Mouse (Mus musculus): ENCODE measurements around the gene Cox17. TPM values are rescaled to one million over a fixed set of nuclear protein-coding genes. Genes with fewer than 3 reads are reported as not detected.
"Not testable (repeated sequence)": the region's sequence is repeated elsewhere in the genome, so short reads cannot be mapped to it uniquely, and the experiment has no call there.

Gene Cox17
- polyA plus RNA-seq, 1 experiment from 2014 or later = 66.0 TPM

GRCm38 (mm10) chr16:38318492-38318891 is 28.3 kb upstream of the Cox17 start:
- Histone ChIP-seq H3K4me1 (ENCODE audit: control insufficient read depth, insufficient read depth, low read length) (no peaks in the 10 kb centered on the region), H3K27me3 (ENCODE audit: control insufficient read depth, insufficient read depth, low read depth, low read length) (no peaks in the 10 kb centered on the region), H3K36me3 (ENCODE audit: control insufficient read depth, insufficient read depth, low read length) (no peaks in the 10 kb centered on the region), H3K4me2 (ENCODE audit: low read length) (no peak overlapping the region), H3K27ac (ENCODE audit: low read length) (no peak overlapping the region), H3K4me3 (ENCODE audit: low read depth, low read length) (no peak overlapping the region), H3K9ac (ENCODE audit: low read depth, low read length) (no peak overlapping the region), H3K9me3 (replicated peaks; ENCODE audit: control insufficient read depth, low read length, poor library complexity, severe bottlenecking) (no peaks in the 10 kb centered on the region)
- no peak for ATAC-seq
- WGBS = 78% methylated on average over 9 of the region's 9 CpGs

- no peak for ATAC-seq
- Histone ChIP-seq H3K9ac (ENCODE audit: low read depth, low read length) (no peak overlapping the region), H3K27ac (ENCODE audit: low read length) (no peak overlapping the region), H3K4me2 (ENCODE audit: low read length) (no peak overlapping the region), H3K4me3 (ENCODE audit: low read depth, low read length) (no peak overlapping the region), H3K9me3 (replicated peaks; ENCODE audit: control insufficient read depth, low read length, poor library complexity, severe bottlenecking) (no peaks in the 10 kb centered on the region), H3K4me1 (ENCODE audit: control insufficient read depth, insufficient read depth, low read length) (no peaks in the 10 kb centered on the region), H3K27me3 (ENCODE audit: control insufficient read depth, insufficient read depth, low read depth, low read length) (no peaks in the 10 kb centered on the region), H3K36me3 (ENCODE audit: control insufficient read depth, insufficient read depth, low read length) (no peaks in the 10 kb centered on the region)
- WGBS = 97% methylated on average over 4 of the region's 4 CpGs
These were observed 27.7 kb upstream of the Cox17 start for GRCm38 (mm10) chr16:38319087-38319486.

DNA sequence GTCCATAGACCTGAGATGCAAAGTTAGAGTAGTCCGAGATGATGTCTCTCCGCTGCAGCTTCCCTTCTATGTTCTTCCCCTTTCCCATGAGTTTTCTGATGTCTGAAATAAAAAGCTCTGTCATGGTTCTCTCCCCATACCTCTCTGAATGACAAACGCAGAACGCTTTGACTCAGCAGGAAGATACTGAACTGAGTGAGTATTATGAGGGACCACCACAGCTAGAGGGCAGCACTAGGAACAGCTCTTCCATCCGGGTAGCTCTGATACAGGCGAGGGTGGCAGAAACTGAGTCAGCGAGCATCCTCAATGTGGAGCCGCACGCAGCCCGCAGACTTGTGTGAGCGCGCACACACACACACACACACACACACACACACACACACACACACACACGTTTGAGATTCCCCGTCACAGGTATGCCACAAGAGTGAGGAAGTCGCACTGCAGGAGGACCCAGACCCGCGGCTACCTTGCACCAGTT is 25.3 kb upstream of the Cox17 start:
- no peak overlapping the region for H3K27ac ChIP-seq (ENCODE audit: low read length)
- 27% methylated on average over 17 of the region's 17 CpGs for WGBS
- no peaks in the 10 kb centered on the region for H3K27me3 ChIP-seq (ENCODE audit: control insufficient read depth, insufficient read depth, low read depth, low read length)
- no peaks in the 10 kb centered on the region for H3K4me1 ChIP-seq (ENCODE audit: control insufficient read depth, insufficient read depth, low read length)
- H3K9ac ChIP-seq (ENCODE audit: low read depth, low read length) = 0 out of 2 replicates have a peak overlapping the region, but pooled peaks have one; percentile 41
- no peaks in the 10 kb centered on the region for H3K36me3 ChIP-seq (ENCODE audit: control insufficient read depth, insufficient read depth, low read length)
- peak; percentile 88 for ATAC-seq
- peak overlapping the region; percentile 22 for H3K4me3 ChIP-seq (ENCODE audit: low read depth, low read length)
- H3K9me3 ChIP-seq (replicated peaks; ENCODE audit: control insufficient read depth, low read length, poor library complexity, severe bottlenecking) = no peaks in the 10 kb centered on the region
- peak overlapping the region; percentile 49 for H3K4me2 ChIP-seq (ENCODE audit: low read length)

DNA sequence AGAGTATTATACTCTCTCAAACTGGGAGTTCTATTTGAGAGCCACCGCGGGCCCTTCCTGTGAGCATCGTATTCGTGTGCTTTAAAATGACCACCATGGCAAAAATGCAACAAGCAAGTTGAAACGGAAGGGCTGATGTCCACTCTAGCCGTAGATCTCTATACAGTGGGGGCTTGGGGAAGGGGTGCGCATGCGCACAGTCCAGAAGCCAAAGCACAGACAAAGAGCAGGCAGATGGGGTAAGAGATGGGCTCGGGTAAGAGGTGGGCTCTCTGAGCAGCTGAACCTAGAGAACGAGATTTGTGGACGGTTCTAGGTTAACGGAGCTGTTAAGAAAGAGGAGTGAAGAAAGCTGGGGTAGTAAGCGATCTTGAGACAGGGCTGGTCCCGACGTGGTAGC is 22.5 kb upstream of the Cox17 start:
- no peak overlapping the region for H3K4me2 ChIP-seq (ENCODE audit: low read length)
- H3K27me3 ChIP-seq (ENCODE audit: control insufficient read depth, insufficient read depth, low read depth, low read length) = no peaks in the 10 kb centered on the region
- 92% methylated on average over 15 of the region's 15 CpGs for WGBS
- H3K4me3 ChIP-seq (ENCODE audit: low read depth, low read length) = no peak overlapping the region
- no peak overlapping the region for H3K27ac ChIP-seq (ENCODE audit: low read length)
- no peaks in the 10 kb centered on the region for H3K36me3 ChIP-seq (ENCODE audit: control insufficient read depth, insufficient read depth, low read length)
- no peak for ATAC-seq
- no peaks in the 10 kb centered on the region for H3K4me1 ChIP-seq (ENCODE audit: control insufficient read depth, insufficient read depth, low read length)
- no peaks in the 10 kb centered on the region for H3K9me3 ChIP-seq (replicated peaks; ENCODE audit: control insufficient read depth, low read length, poor library complexity, severe bottlenecking)
- H3K9ac ChIP-seq (ENCODE audit: low read depth, low read length) = no peak overlapping the region

- H3K27me3 ChIP-seq (ENCODE audit: control insufficient read depth, insufficient read depth, low read depth, low read length) = no peaks in the 10 kb centered on the region
- no peak overlapping the region for H3K9ac ChIP-seq (ENCODE audit: low read depth, low read length)
- H3K4me1 ChIP-seq (ENCODE audit: control insufficient read depth, insufficient read depth, low read length) = no peaks in the 10 kb centered on the region
- 77% methylated on average over 11 of the region's 11 CpGs for WGBS
- no peak for ATAC-seq
- H3K27ac ChIP-seq (ENCODE audit: low read length) = no peak overlapping the region
- no peak overlapping the region for H3K4me3 ChIP-seq (ENCODE audit: low read depth, low read length)
- no peak overlapping the region for H3K4me2 ChIP-seq (ENCODE audit: low read length)
- H3K9me3 ChIP-seq (replicated peaks; ENCODE audit: control insufficient read depth, low read length, poor library complexity, severe bottlenecking) = no peaks in the 10 kb centered on the region
- H3K36me3 ChIP-seq (ENCODE audit: control insufficient read depth, insufficient read depth, low read length) = no peaks in the 10 kb centered on the region
These were observed 19.9 kb upstream of the Cox17 start for GRCm38 (mm10) chr16:38326778-38327397.

DNA sequence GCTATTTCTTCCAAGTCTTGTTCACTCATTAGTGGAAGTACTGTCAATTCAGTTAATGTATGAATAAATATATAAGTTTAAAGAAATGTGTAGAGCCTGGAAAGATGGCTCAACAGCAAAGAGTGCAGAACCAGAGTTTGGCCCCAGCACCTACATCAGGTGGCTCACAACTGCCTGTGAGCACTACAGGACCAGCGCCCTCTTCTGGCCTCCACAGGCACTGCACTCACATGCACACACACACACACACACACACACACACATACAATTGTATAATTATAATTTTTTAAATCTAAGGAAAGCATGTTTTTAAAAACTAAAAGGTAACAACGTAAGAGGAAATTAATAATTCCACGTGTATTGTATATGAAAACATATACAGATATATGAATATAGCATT is 17.5 kb upstream of the Cox17 start:
- no peak overlapping the region for H3K4me2 ChIP-seq (ENCODE audit: low read length)
- H3K9me3 ChIP-seq (replicated peaks; ENCODE audit: control insufficient read depth, low read length, poor library complexity, severe bottlenecking) = no peaks in the 10 kb centered on the region
- H3K36me3 ChIP-seq (ENCODE audit: control insufficient read depth, insufficient read depth, low read length) = no peaks in the 10 kb centered on the region
- H3K4me3 ChIP-seq (ENCODE audit: low read depth, low read length) = no peak overlapping the region
- no peaks in the 10 kb centered on the region for H3K4me1 ChIP-seq (ENCODE audit: control insufficient read depth, insufficient read depth, low read length)
- no peak overlapping the region for H3K9ac ChIP-seq (ENCODE audit: low read depth, low read length)
- no peak for ATAC-seq
- no peaks in the 10 kb centered on the region for H3K27me3 ChIP-seq (ENCODE audit: control insufficient read depth, insufficient read depth, low read depth, low read length)
- H3K27ac ChIP-seq (ENCODE audit: low read length) = no peak overlapping the region
- 91% methylated on average over 3 of the region's 3 CpGs for WGBS

GRCm38 (mm10) chr16:38334431-38334830 is 12.4 kb upstream of the Cox17 start:
- H3K27ac ChIP-seq (ENCODE audit: low read length) = no peak overlapping the region
- H3K4me2 ChIP-seq (ENCODE audit: low read length) = no peak overlapping the region
- H3K9ac ChIP-seq (ENCODE audit: low read depth, low read length) = no peak overlapping the region
- H3K4me3 ChIP-seq (ENCODE audit: low read depth, low read length) = no peak overlapping the region
- ATAC-seq = no peak
- no peaks in the 10 kb centered on the region for H3K9me3 ChIP-seq (replicated peaks; ENCODE audit: control insufficient read depth, low read length, poor library complexity, severe bottlenecking)
- no peaks in the 10 kb centered on the region for H3K27me3 ChIP-seq (ENCODE audit: control insufficient read depth, insufficient read depth, low read depth, low read length)
- WGBS = 39% methylated on average over 6 of the region's 6 CpGs
- H3K36me3 ChIP-seq (ENCODE audit: control insufficient read depth, insufficient read depth, low read length) = no peaks in the 10 kb centered on the region
- no peaks in the 10 kb centered on the region for H3K4me1 ChIP-seq (ENCODE audit: control insufficient read depth, insufficient read depth, low read length)

- H3K4me2 ChIP-seq (ENCODE audit: low read length); ATAC-seq; H3K9me3 ChIP-seq (replicated peaks; ENCODE audit: control insufficient read depth, low read length, poor library complexity, severe bottlenecking); H3K9ac ChIP-seq (ENCODE audit: low read depth, low read length); H3K27me3 ChIP-seq (ENCODE audit: control insufficient read depth, insufficient read depth, low read depth, low read length); H3K27ac ChIP-seq (ENCODE audit: low read length); H3K4me1 ChIP-seq (ENCODE audit: control insufficient read depth, insufficient read depth, low read length); H3K36me3 ChIP-seq (ENCODE audit: control insufficient read depth, insufficient read depth, low read length); H3K4me3 ChIP-seq (ENCODE audit: low read depth, low read length): not testable (repeated sequence)
- WGBS = 92% methylated on average over 4 of the region's 4 CpGs
These were observed 8.7 kb upstream of the Cox17 start for GRCm38 (mm10) chr16:38338077-38338476.

DNA sequence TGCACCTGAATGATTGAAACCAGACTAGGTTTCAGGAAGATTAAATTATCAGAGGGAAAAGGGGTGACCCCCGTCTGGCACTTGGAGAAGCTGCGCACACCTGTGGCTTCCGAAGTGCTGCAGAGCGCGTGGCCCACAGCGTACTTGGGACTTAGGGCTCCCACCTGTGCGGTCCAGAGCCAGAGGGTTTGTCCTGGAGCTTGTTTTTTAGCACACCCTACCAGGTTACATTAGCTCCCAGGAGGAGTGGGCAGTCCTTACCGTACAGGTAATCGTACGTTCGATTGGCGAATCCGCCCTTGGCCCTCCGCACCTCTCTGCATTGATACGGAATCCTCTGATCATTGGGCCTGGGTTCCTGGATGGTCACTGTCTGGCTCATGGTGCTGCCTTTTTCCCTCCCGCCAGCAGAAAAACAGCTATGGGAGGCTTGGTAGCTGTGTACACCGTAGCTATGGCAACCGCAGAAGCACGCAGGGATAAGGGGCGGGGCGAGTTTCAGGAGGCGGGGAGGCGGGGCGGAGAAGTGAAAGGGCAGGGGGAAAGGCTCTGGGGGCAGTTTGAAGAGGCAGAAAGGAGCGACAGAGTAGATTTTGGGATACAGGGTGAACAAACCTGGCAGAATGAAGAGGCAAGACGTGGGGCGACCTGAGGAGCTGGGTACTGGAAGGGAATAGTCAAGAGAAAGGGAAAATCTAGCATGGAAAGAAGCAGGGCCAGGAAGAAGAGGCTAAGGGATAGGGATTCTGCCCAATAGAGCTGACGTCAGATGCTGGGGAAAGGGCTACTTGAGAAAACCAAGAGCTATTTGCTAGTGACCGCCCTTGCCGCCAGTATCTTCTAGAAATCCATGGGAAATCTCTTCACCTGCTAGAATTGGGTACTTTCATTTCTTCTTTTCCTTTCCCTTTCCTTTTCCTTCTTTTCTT is 5.1 kb upstream of the Cox17 start, which contains the start of gene Maats1:
Gene Maats1 (minus strand): TSS at position 748 of the 929 bp plus-strand sequence.
- Histone ChIP-seq H3K36me3 (ENCODE audit: control insufficient read depth, insufficient read depth, low read length) (no peaks in the 10 kb centered on the region), H3K9me3 (replicated peaks; ENCODE audit: control insufficient read depth, low read length, poor library complexity, severe bottlenecking) (no peaks in the 10 kb centered on the region), H3K4me3 (ENCODE audit: low read depth, low read length) (peak within 1 kb of the TSS; percentile 39), H3K27me3 (ENCODE audit: control insufficient read depth, insufficient read depth, low read depth, low read length) (no peaks in the 10 kb centered on the region), H3K27ac (ENCODE audit: low read length) (peak within 1 kb of the TSS; percentile 5; the same call in 1 of the 2 replicates), H3K4me2 (ENCODE audit: low read length) (peak within 1 kb of the TSS; percentile 53), H3K4me1 (ENCODE audit: control insufficient read depth, insufficient read depth, low read length) (peaks cover 2% of the 10 kb centered on the region; the same call in 1 of the 2 replicates), H3K9ac (ENCODE audit: low read depth, low read length) (peak within 1 kb of the TSS; percentile 42)
- ATAC-seq = peak; percentile 91
- WGBS = 8% methylated on average over 30 of the region's 30 CpGs
